Mouse (Mus musculus) G1E (cell line): Measurements from ENCODE around the gene Tmem63a.

Source experiments
- CTCF ChIP-seq: IDR thresholded peaks from 2 replicates; pipeline ENCODE4 v1.5.1; 2012; ENCODE audit warnings: low read depth, low read length, inconsistent platforms, mixed read lengths
- GATA1 ChIP-seq: IDR thresholded peaks from 2 replicates; pipeline ENCODE4 v1.6.1; 2012; ENCODE audit warnings: borderline replicate concordance, low read length, inconsistent platforms, mixed read lengths
- POLR2AphosphoS5 ChIP-seq: IDR thresholded peaks from 2 replicates; pipeline ENCODE4 v1.6.1; 2012; ENCODE audit warnings: low read depth, low read length, inconsistent platforms; ENCODE audit not compliant: insufficient replicate concordance
- TAL1 ChIP-seq: conservative IDR thresholded peaks from 2 replicates; pipeline ENCODE4 v1.6.1; 2012; ENCODE audit warnings: low read depth, low read length, inconsistent platforms, mixed read lengths

DNA sequence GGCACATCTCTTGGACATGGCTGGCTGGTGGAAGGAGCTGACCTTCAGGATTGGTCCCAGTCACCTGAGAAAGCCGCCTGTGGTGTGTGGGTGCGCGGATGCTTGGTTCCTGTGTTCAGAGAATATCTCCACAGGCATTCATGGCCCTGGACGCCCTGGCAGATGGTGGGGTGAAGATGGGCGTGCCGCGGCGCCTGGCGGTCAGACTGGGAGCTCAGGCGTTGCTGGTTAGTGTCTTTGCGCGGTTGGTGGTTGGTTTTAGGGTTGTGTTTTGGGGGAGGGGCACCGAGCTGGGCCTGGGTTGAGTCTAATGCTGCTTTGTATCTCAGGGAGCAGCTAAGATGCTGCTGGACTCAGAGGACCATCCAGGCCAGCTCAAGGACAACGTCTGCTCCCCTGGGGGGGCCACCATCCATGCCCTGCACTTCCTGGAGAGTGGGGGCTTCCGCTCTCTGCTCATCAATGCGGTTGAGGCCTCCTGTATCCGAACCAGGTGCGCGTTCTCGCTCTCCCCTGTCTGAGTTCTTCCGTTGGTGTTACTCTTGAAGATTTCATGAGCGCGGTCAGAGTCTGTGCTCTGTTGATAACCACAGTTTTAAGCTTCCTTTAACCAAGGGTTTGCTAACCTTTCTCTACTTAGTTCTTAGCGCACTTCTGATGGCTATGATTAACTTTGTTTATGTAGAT is 35.5 kb upstream of the Tmem63a start:
- no peak for TF ChIP-seq CTCF
- TF ChIP-seq TAL1 = peak; percentile 34; the same call in 1 of the 2 replicates
- no peak for TF ChIP-seq POLR2AphosphoS5
- no peak for TF ChIP-seq GATA1
